Mouse (Mus musculus) urinary bladder, postnatal 36 days (tissue): ENCODE results near the gene Bdp1.

ENCODE experiments used
- DNase-seq, 2 experiments: peaks; one replicate each; pipeline ENCODE4 v3.0.0; 2022; ENCODE audit warnings: low spot score in 2 of 2, mixed read lengths in 1 of 2

Bdp1 gene

DNA sequence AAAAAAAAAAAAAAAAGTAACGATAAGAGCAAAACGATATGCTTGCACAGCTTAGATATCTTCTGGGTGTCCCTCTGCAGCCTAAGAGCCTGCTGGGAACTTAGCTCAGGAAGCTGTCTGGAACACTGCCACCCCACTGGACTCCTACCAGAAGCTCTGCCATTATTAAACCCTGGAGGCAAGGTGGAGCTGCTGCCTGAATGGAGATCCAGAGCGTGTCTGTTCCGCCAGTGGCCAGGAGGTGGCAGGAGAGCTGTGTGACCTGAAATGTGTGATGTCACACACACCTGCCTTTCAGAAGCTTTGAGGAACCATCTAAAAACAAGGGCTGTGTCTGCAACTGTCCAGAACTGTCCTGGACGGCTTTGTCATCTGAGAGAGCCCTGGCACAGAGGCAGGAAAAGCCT, 102.1 kb downstream of the Bdp1 start:
- peak; percentile 70 to 85 for DNase-seq

DNA sequence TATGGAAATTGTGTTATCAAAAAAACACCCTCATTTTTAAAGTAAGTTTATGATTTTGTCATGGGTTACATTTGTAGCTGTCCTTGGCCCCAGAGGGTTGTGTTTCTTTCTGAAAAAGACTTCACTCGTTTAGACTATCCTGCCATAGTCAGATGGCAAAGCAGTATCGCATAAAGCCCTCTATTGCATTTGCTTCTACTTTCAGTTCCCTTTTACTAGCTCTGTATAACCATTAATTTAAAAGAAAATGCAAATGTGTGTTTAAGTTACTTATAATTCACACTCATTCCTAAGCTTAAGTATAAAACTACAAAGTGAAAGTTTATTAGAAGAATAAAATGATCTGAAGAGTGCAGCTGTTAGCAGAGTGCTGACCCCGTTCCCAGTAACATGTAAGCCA, 104.8 kb downstream of the Bdp1 start:
- DNase-seq, result no peak

DNA sequence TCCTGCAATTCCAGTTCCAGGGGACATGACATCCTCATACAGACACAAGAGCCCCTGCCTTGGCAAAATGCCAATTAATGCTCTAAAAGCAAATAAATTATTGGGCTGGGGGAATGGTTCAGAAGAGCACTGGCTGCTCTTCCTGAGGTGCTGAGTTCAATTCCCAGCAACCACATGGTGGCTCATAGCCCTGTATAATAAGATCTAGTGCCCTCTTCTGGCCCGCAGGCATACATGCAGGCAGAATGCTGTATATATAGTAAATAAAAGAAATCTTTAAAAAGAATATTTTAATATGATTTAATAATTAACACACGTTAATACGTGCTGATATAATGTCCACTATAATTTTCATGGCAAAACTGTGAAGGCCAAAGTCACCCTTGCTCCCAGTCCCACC, 105.8 kb downstream of the Bdp1 start:
- no peak for DNase-seq

DNA sequence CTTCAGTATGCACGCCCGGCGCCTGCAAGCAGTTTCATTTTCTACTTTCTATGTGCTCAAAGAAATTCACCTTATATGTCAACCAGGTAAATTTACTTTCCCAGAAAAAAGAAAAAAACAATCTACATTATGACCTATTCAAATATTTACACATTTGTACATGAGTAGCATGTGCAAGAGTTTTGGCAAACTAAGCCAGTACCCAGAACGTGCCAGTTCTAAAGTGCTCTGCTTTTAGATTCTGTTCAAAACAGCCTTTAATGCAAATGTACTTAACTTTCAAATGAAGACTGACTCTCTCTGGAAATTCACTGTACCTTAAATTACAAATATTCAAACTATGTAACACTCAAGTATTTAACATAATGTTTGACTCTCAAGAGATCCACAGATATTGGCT, 114.3 kb downstream of the Bdp1 start:
- no peak for DNase-seq

DNA sequence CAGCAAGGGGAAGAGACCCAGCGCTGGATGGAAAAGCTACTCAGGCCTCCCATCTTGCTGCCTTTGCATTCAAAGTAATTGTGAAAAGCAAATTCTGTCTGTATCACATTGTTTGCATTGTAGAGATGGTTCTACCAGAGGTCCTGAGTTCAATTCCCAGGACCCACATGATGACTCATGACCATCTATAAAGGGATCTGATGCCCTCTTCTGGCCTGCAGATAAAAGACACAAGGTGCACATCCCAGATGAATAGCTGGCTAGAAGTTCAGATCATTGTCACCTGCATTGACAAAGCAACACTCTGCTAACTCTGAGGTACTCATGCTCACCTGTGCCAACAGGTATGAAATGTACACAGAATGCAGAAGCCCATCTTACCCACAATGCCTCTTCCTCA, 120.5 kb downstream of the Bdp1 start:
- no peak for DNase-seq

DNA sequence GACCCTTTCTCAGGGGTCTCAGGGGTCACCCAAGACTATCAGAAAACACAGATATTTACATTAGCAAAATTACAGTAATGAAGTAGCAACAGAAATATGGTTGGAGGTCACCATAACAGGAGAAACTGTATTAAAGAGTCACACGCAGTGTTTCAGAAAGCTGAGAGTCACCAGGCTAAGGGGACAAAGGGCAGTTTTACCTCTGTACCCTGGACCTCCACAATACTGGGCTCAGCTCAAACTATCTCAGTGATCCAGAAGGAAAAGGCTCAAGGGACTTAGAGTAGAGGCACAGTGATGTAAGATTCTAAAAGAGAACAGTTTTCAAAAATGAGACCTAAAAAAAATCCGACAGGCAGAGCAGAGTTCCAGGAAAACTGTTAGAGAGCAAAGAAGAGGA, 124.5 kb downstream of the Bdp1 start:
- no peak for DNase-seq

DNA sequence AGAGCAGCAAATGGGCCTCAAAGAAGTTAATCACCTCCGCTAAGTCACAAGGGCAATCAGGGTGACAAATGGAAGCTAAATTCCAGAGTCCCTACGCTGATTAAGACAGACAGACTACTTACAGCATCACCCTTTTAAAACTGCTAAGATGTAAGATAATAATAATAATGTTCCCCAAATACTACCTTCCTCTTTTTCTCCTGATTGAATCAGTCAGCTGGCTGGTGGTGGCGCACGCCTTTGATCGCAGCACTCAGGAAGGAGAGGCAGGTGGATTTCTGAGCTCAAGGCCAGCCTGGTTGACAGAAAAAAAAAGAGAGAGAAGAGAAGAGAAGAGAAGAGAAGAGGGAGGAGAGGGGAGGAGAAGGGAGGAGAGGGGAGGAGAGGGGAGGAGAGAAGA, 133.8 kb downstream of the Bdp1 start:
- DNase-seq, result no peak
